Mouse (Mus musculus) liver, embryonic 14.5 days (tissue): ENCODE measurements at regions not wholly inside any gene's neighbourhood (a gene's known extent, or its start where the extent isn't known, plus 50 kb on each side); places are given as distances from the start of the nearest gene placed in this dataset.

Experiments
- CTCF ChIP-seq: IDR thresholded peaks from 2 replicates; pipeline ENCODE4 v1.5.1; 2016; ENCODE audit warnings: antibody characterized with exemption, low read depth, control low read depth
- EP300 ChIP-seq: IDR thresholded peaks from 2 replicates; pipeline ENCODE4 v1.6.1; 2016; ENCODE audit warnings: antibody characterized with exemption, low read depth

DNA sequence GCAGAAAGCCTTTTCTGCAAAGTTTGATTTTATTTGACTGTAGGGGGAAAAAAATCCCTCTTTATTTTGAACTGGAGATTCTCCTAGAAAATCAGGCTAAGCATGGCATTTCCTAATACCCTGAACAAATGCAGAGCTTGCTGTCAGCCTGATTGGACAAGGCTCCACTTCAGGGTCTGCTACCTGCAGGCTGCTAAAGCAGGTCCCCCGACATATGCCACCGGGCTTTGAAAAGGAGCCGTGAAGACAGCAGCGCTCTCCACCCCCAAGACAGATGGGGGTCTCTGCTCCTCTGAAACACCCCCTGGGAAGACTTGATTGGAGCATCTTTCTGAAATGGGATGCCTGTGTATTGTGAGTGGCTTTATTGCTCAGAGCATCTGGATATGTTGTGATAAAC, 90.6 kb upstream of the Olfm4 start:
- TF ChIP-seq CTCF (no peak), EP300 (no peak)
